Mouse (Mus musculus) forebrain, embryonic 16.5 days (tissue): ENCODE measurements around the gene Tyrp1. TPM values are rescaled to one million over a fixed set of nuclear protein-coding genes. Genes with fewer than 3 reads are reported as not detected.

Experiments
- ATAC-seq: fragments of 200-750 bp; cut with Nextera tagmentation; 2 replicates; pipeline ENCODE4 v1.8.0; 2017; ENCODE audit warnings: mild to moderate bottlenecking, moderate library complexity
- H3K27ac ChIP-seq: fragments of 300-500 bp; sonication (generic); 2 replicates; pipeline ENCODE4 v1.5.1; 2014; ENCODE audit warnings: low read length, control low read depth
- H3K27me3 ChIP-seq: fragments of 300-500 bp; sonication (generic); replicated peaks from 2 replicates; pipeline ENCODE4 v1.6.1; 2014; ENCODE audit warnings: low read length; ENCODE audit not compliant: control insufficient read depth, insufficient read depth
- H3K36me3 ChIP-seq: fragments of 300-500 bp; sonication (generic); 2 replicates; pipeline ENCODE4 v1.6.1; 2014; ENCODE audit not compliant: control insufficient read depth, insufficient read depth
- H3K4me1 ChIP-seq: fragments of 300-500 bp; sonication (generic); replicated peaks from 2 replicates; pipeline ENCODE4 v1.6.1; 2014; ENCODE audit warnings: low read length; ENCODE audit not compliant: control insufficient read depth, insufficient read depth
- H3K4me2 ChIP-seq: fragments of 300-500 bp; sonication (generic); 2 replicates; pipeline ENCODE4 v1.6.1; 2014; ENCODE audit warnings: mild to moderate bottlenecking, low read length, control low read depth
- H3K4me3 ChIP-seq: fragments of 300-500 bp; sonication (generic); replicated peaks from 2 replicates; pipeline ENCODE4 v1.5.1; 2014; ENCODE audit warnings: mild to moderate bottlenecking, low read length, control low read depth
- H3K9ac ChIP-seq: fragments of 300-500 bp; sonication (generic); replicated peaks from 2 replicates; pipeline ENCODE4 v1.6.1; 2014; ENCODE audit warnings: low read depth, low read length, control low read depth
- H3K9me3 ChIP-seq: fragments of 300-500 bp; sonication (generic); 2 replicates; pipeline ENCODE4 v1.6.1; 2016; ENCODE audit warnings: low read length; ENCODE audit not compliant: control insufficient read depth
- WGBS: fragments of 180-500 bp; shearing (Covaris S2); extraction: QIAGEN DNeasy Blood & Tissue Kit; methylation state at CpG from one replicate; pipeline ENCODE4 v1.1.7; 2014; 5-methylcytosine and 5-hydroxymethylcytosine counted together
- polyA plus RNA-seq: library from polyadenylated mRNA; unstranded; fragments of >200 nt; fragmentation: Nextera tagmentation; extraction: Ambion mirVana; gene quantifications from 2 replicates; pipeline ENCODE4 v1.2.1, GENCODE M21; 2015

Tyrp1 gene
- polyA plus RNA-seq = 0.20 and 0.34 TPM in 2 replicates

GRCm38 (mm10) chr4:80834050-80834449 lies at the start of gene Tyrp1:
Tyrp1 (plus strand) TSS chr4:80834123.
- peak; percentile 67 for ATAC-seq
- no peak within 1 kb of the TSS for H3K27ac ChIP-seq

GRCm38 (mm10) chr4:80788339-80788738 lies 45.6 kb upstream of the Tyrp1 start:
- ATAC-seq = peak; percentile 65
- Histone ChIP-seq H3K4me1 (no peaks in the 10 kb centered on the region; the same call in 1 of the 2 replicates), H3K9me3 (no peaks in the 10 kb centered on the region), H3K4me3 (no peak overlapping the region), H3K27me3 (no peaks in the 10 kb centered on the region), H3K9ac (no peak overlapping the region), H3K27ac (no peak overlapping the region), H3K4me2 (no peak overlapping the region), H3K36me3 (no peaks in the 10 kb centered on the region)
- WGBS = 61% methylated on average over 1 of the region's 1 CpGs

More at GRCm38 (mm10) chr4:80834050-80834449, at the start of gene Tyrp1:
- Histone ChIP-seq H3K9me3 (no peaks in the 10 kb centered on the region), H3K27me3 (no peaks in the 10 kb centered on the region), H3K4me1 (no peaks in the 10 kb centered on the region; the same call in 1 of the 2 replicates), H3K4me3 (no peak within 1 kb of the TSS), H3K4me2 (no peak within 1 kb of the TSS), H3K36me3 (no peaks in the 10 kb centered on the region), H3K9ac (no peak within 1 kb of the TSS)
- 23% methylated on average over 3 of the region's 3 CpGs for WGBS

- H3K4me3 ChIP-seq = no peak overlapping the region
- no peak overlapping the region for H3K4me2 ChIP-seq
- H3K9me3 ChIP-seq = no peaks in the 10 kb centered on the region
- no peak overlapping the region for H3K9ac ChIP-seq
- H3K4me1 ChIP-seq = no peaks in the 10 kb centered on the region
- no peak for ATAC-seq
- H3K36me3 ChIP-seq = no peaks in the 10 kb centered on the region
- no peak overlapping the region for H3K27ac ChIP-seq
- H3K27me3 ChIP-seq = no peaks in the 10 kb centered on the region
Observed at GRCm38 (mm10) chr4:80819511-80819910, 14.4 kb upstream of the Tyrp1 start.

- no peaks in the 10 kb centered on the region for H3K4me1 ChIP-seq
- no peak overlapping the region for H3K27ac ChIP-seq
- H3K4me2 ChIP-seq = no peak overlapping the region
- no peak overlapping the region for H3K9ac ChIP-seq
- no peaks in the 10 kb centered on the region for H3K36me3 ChIP-seq
- ATAC-seq = no peak
- H3K9me3 ChIP-seq = no peaks in the 10 kb centered on the region
- no peak overlapping the region for H3K4me3 ChIP-seq
- no peaks in the 10 kb centered on the region for H3K27me3 ChIP-seq
- WGBS = 84% methylated on average over 3 of the region's 3 CpGs
Observed at GRCm38 (mm10) chr4:80821945-80822344, 12.0 kb upstream of the Tyrp1 start.

GRCm38 (mm10) chr4:80828232-80828631 lies 5.7 kb upstream of the Tyrp1 start:
- no peak overlapping the region for H3K4me3 ChIP-seq
- 17% methylated on average over 2 of the region's 2 CpGs for whole genome bisulfite sequencing
- 0 out of 2 replicates have a peak, but pooled peaks cover 2% of the 10 kb centered on the region for H3K4me1 ChIP-seq
- H3K27me3 ChIP-seq = no peaks in the 10 kb centered on the region
- H3K4me2 ChIP-seq = no peak overlapping the region
- H3K36me3 ChIP-seq = no peaks in the 10 kb centered on the region
- no peaks in the 10 kb centered on the region for H3K9me3 ChIP-seq
- no peak overlapping the region for H3K27ac ChIP-seq
- H3K9ac ChIP-seq = no peak overlapping the region
- peak; percentile 69; the same call in 1 of the 2 replicates for ATAC-seq

- Histone ChIP-seq H3K4me2 (no peak overlapping the region), H3K36me3 (no peaks in the 10 kb centered on the region), H3K4me3 (no peak overlapping the region), H3K27ac (no peak overlapping the region), H3K9ac (no peak overlapping the region), H3K4me1 (peaks cover 3% of the 10 kb centered on the region; the same call in 1 of the 2 replicates), H3K27me3 (no peaks in the 10 kb centered on the region), H3K9me3 (no peaks in the 10 kb centered on the region)
- no peak for ATAC-seq
- WGBS = 79% methylated on average over 4 of the region's 4 CpGs
Observed at GRCm38 (mm10) chr4:80839317-80839716, 5.4 kb downstream of the Tyrp1 start.

- Histone ChIP-seq H3K27me3 (no peaks in the 10 kb centered on the region), H3K4me3 (no peak overlapping the region), H3K4me1 (peaks cover 3% of the 10 kb centered on the region; the same call in 1 of the 2 replicates), H3K9me3 (no peaks in the 10 kb centered on the region), H3K4me2 (no peak overlapping the region), H3K36me3 (no peaks in the 10 kb centered on the region), H3K27ac (no peak overlapping the region), H3K9ac (no peak overlapping the region)
- no peak for ATAC-seq
- 100% methylated on average over 1 of the region's 1 CpGs for WGBS
Observed at GRCm38 (mm10) chr4:80841980-80842379, 8.1 kb downstream of the Tyrp1 start.

GRCm38 (mm10) chr4:80843752-80844151 lies 9.8 kb downstream of the Tyrp1 start:
- Histone ChIP-seq H3K27me3 (no peaks in the 10 kb centered on the region), H3K9me3 (no peaks in the 10 kb centered on the region), H3K4me2 (no peak overlapping the region), H3K4me3 (no peak overlapping the region), H3K27ac (no peak overlapping the region), H3K36me3 (no peaks in the 10 kb centered on the region), H3K4me1 (peaks cover 3% of the 10 kb centered on the region; the same call in 1 of the 2 replicates), H3K9ac (no peak overlapping the region)
- ATAC-seq = no peak

- H3K4me2 ChIP-seq = no peak overlapping the region
- H3K4me1 ChIP-seq = peaks cover 3% of the 10 kb centered on the region; the same call in 1 of the 2 replicates
- WGBS = 67% methylated on average over 3 of the region's 3 CpGs
- no peak overlapping the region for H3K4me3 ChIP-seq
- H3K27ac ChIP-seq = no peak overlapping the region
- no peak for ATAC-seq
- no peaks in the 10 kb centered on the region for H3K36me3 ChIP-seq
- H3K27me3 ChIP-seq = no peaks in the 10 kb centered on the region
- H3K9me3 ChIP-seq = no peaks in the 10 kb centered on the region
- no peak overlapping the region for H3K9ac ChIP-seq
Observed at GRCm38 (mm10) chr4:80846052-80846451, 12.1 kb downstream of the Tyrp1 start.
